ENCODE assay signal across 8 mouse cellular contexts in genomic region chr7:25218705-25219415, GRCm38 (mm10). TPM values are rescaled to one million over a fixed set of nuclear protein-coding genes. Genes with fewer than 3 reads are reported as not detected.
DNase-seq lines count a peak whose midpoint lies in the region; ATAC-seq and TF ChIP-seq lines count a peak whose summit lies in the region.

No protein-coding gene starts in this region.

- H3K4me3 ChIP-seq in heart, embryonic 10.5 days: peak overlapping the region; percentile 74
- peak overlapping the region; percentile 64 for H3K4me3 ChIP-seq in kidney, postnatal 0 days (replicated peaks; ENCODE audit: low read depth, low read length)

- peak overlapping the region; percentile 95 for H3K27ac ChIP-seq in heart, embryonic 10.5 days
- H3K27ac ChIP-seq in kidney, postnatal 0 days: peak overlapping the region; percentile 79

- H3K4me2 ChIP-seq in kidney, postnatal 0 days (ENCODE audit: low read length): peak overlapping the region; percentile 87

- no peaks in the 10 kb centered on the region for H3K27me3 ChIP-seq in heart, embryonic 10.5 days (ENCODE audit: insufficient read depth, poor library complexity, severe bottlenecking)
- H3K27me3 ChIP-seq in kidney, postnatal 0 days (ENCODE audit: insufficient read depth, low read length): no peaks in the 10 kb centered on the region

- TF ChIP-seq CTCF in kidney, postnatal 0 days (IDR thresholded peaks at IDR 0.05; ENCODE audit: low read depth): 0 out of 2 replicates have a peak, but pooled peaks have one; percentile 6

- 1% methylated on average over 53 of the region's 53 CpGs for WGBS in heart, embryonic 10.5 days
- 1% methylated on average over 53 of the region's 53 CpGs for WGBS in kidney, postnatal 0 days

- H3K4me1 ChIP-seq in heart, embryonic 10.5 days: peaks cover 42% of the 10 kb centered on the region
- peaks cover 15% of the 10 kb centered on the region for H3K4me1 ChIP-seq in kidney, postnatal 0 days (replicated peaks; ENCODE audit: insufficient read depth, low read length)

- DNase-seq in urinary bladder, adult 2 months (ENCODE audit: low spot score): peak; percentile 53
- no peak for DNase-seq in urinary bladder, postnatal 10 days (ENCODE audit: low spot score)
- DNase-seq in cerebellum, postnatal 36 days: peak; percentile 53 to 55
- peak; percentile 89 for DNase-seq in heart, embryonic 10.5 days (ENCODE audit: low spot score)
- peak; percentile 66 for DNase-seq in kidney, postnatal 0 days (ENCODE audit: low spot score)
- peak; percentile 19 for DNase-seq in lung, postnatal 14 days
- peak; percentile 89 for DNase-seq in retina, postnatal 1 day
- DNase-seq in urinary bladder, postnatal 14 days (ENCODE audit: low spot score): peak; percentile 39

- 0 out of 2 replicates have a peak, but pooled peaks have one; percentile 11 for ATAC-seq in kidney, postnatal 0 days (replicated peaks; ENCODE audit: low FRiP score, low read depth)

- peaks cover 17% of the 10 kb centered on the region; the same call in 1 of the 2 replicates for H3K36me3 ChIP-seq in heart, embryonic 10.5 days
- no peaks in the 10 kb centered on the region for H3K36me3 ChIP-seq in kidney, postnatal 0 days (ENCODE audit: insufficient read depth, low read length)

- H3K9me3 ChIP-seq in heart, embryonic 10.5 days: no peaks in the 10 kb centered on the region
- no peaks in the 10 kb centered on the region for H3K9me3 ChIP-seq in kidney, postnatal 0 days (replicated peaks; ENCODE audit: low read length)

- peak overlapping the region; percentile 74 for H3K9ac ChIP-seq in kidney, postnatal 0 days (ENCODE audit: low read depth, low read length)

RNA-seq across cellular contexts. Expression of gene Dedd2, which starts 1.6 kb away (rescaled TPM):
- 13.8 and 14.2 TPM in 2 replicates for polyA plus RNA-seq in urinary bladder, adult 2 months (2012; rRNA removed)
- 6.7 and 8.1 TPM in 2 replicates for polyA plus RNA-seq in heart, embryonic 10.5 days (2016; fragmentation: Nextera tagmentation; extraction: Ambion mirVana)
- 13.9 and 15.6 TPM in 2 replicates for polyA plus RNA-seq in kidney, postnatal 0 days (2015; fragmentation: Nextera tagmentation; extraction: Ambion mirVana)

RNA-seq across cellular contexts. Expression of gene Zfp526, which starts 2.4 kb away (rescaled TPM):
- 6.9 and 9.3 TPM in 2 replicates for polyA plus RNA-seq in urinary bladder, adult 2 months (2012; rRNA removed)
- polyA plus RNA-seq in heart, embryonic 10.5 days (2016; fragmentation: Nextera tagmentation; extraction: Ambion mirVana): 2.5 and 3.0 TPM in 2 replicates
- polyA plus RNA-seq in kidney, postnatal 0 days (2015; fragmentation: Nextera tagmentation; extraction: Ambion mirVana): 1.9 and 2.1 TPM in 2 replicates

RNA-seq across cellular contexts. Expression of gene Gsk3a, which starts 18.8 kb away (rescaled TPM):
- polyA plus RNA-seq in urinary bladder, adult 2 months (2012; rRNA removed): 79.0 and 83.3 TPM in 2 replicates
- polyA plus RNA-seq in heart, embryonic 10.5 days (2016; fragmentation: Nextera tagmentation; extraction: Ambion mirVana): 8.2 and 11.9 TPM in 2 replicates
- 7.8 and 9.8 TPM in 2 replicates for polyA plus RNA-seq in kidney, postnatal 0 days (2015; fragmentation: Nextera tagmentation; extraction: Ambion mirVana)

RNA-seq across cellular contexts. Expression of gene Erf, which starts 31.7 kb away (rescaled TPM):
- 23.6 and 26.8 TPM in 2 replicates for polyA plus RNA-seq in urinary bladder, adult 2 months (2012; rRNA removed)
- polyA plus RNA-seq in heart, embryonic 10.5 days (2016; fragmentation: Nextera tagmentation; extraction: Ambion mirVana): 9.2 and 17.9 TPM in 2 replicates
- 12.7 and 18.6 TPM in 2 replicates for polyA plus RNA-seq in kidney, postnatal 0 days (2015; fragmentation: Nextera tagmentation; extraction: Ambion mirVana)

RNA-seq across cellular contexts. Expression of gene Pou2f2, which starts 39.3 kb away (rescaled TPM):
- polyA plus RNA-seq in urinary bladder, adult 2 months (2012; rRNA removed): 0.65 and 1.0 TPM in 2 replicates
- polyA plus RNA-seq in heart, embryonic 10.5 days (2016; fragmentation: Nextera tagmentation; extraction: Ambion mirVana): 0.73 and 0.74 TPM in 2 replicates
- 0.45 and 0.59 TPM in 2 replicates for polyA plus RNA-seq in kidney, postnatal 0 days (2015; fragmentation: Nextera tagmentation; extraction: Ambion mirVana)
